Mouse (Mus musculus): ENCODE results near the gene Ap1g2. TPM values are rescaled to one million over a fixed set of nuclear protein-coding genes. Genes with fewer than 3 reads are reported as not detected.

Gene Ap1g2
- total and polyA plus RNA-seq, 3 experiments, result 17.1 to 47.8 (median 21.8) TPM

DNA sequence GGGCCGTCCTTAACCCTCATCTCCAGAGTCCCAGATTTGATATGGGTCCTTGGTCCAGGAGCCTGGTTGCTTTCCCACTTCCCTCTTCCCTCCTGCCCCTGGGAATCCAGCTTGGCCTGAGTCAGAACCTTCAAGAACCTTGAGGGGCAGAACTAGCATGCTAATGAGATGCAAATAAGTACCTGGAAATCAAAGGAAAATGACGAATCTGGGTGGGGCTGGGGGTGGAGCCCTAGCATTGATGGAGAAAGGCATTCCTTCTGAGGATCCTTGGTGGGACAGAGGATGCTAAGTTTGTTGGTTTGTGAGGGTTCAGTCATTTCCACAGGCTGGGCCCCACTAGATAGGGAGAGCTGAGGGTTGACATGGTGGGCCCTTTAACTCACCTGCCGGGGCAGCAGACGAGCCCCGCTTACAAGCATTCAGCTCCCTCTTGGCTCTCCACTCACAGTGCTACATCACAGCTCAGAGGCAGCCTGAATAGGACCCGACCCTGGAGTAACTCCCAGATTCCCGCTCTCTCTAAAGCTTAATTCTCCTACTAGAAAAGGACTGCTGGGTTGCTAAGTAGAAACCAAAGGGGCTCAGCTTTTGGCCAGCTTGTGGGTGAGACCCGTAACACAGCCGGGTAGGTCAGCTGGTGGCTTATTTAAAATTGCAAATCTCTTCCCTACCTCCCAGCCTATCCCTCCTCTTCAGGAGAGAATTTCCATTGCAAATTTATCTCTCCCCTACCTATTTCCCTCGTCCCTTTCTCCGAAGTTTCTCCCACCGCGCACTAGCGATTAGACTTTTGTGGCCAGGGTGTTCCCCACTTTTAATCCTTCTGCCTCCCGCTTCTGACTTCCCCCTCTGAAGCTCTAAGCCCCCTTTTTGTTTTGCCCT is 28.7 kb downstream of the Ap1g2 start:
- Histone ChIP-seq H3K4me1 (ENCODE audit: insufficient read depth, low read depth, low read length) (peaks cover 27% of the 10 kb centered on the region), H3K36me3 (replicated peaks) (no peaks in the 10 kb centered on the region), H3K9me3 (replicated peaks) (no peaks in the 10 kb centered on the region), H3K4me3 (ENCODE audit: low read depth, low read length) (no peak overlapping the region), H3K27me3 (ENCODE audit: insufficient read depth, low read length) (peaks cover 38% of the 10 kb centered on the region)
- no peak for ATAC-seq (ENCODE audit: extremely low read depth, insufficient number of reproducible peaks, low FRiP score, poor library complexity, severe bottlenecking)
- TF ChIP-seq CTCF (IDR thresholded peaks at IDR 0.05; ENCODE audit: low read depth, low read length), result no peak
- TF ChIP-seq GATA1 (IDR thresholded peaks at IDR 0.05; ENCODE audit: borderline replicate concordance, low read length), result no peak
- no peak for TF ChIP-seq TAL1 (conservative IDR thresholded peaks at IDR 0.05; ENCODE audit: low read depth, low read length)
- no peak for TF ChIP-seq POLR2AphosphoS5 (IDR thresholded peaks at IDR 0.05; ENCODE audit: insufficient replicate concordance, low read depth, low read length)
- TF ChIP-seq GATA2 (IDR thresholded peaks at IDR 0.05; ENCODE audit: borderline replicate concordance, low read depth, low read length), result no peak
- DNase-seq (ENCODE audit: low spot score), result no peak

DNA sequence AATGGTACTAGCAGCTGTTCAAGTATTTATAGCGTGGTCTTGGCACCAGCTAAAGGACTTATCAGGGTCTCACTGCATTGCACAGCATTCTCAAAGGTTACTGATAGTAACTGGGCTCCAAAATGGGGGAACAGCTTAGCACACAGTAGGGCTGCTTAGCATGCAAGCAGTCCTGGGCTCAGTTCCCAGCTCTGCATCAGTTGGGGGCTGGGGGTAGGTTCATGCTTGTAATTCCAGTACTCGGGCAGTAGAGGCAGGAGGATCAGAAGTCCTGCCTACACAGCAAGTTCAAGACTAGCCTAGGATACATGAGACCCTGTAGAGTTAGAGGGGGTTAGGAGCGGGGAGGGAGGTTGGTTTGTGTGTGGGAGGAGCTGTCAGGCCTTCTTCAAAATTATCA is 29.4 kb downstream of the Ap1g2 start:
- no peak for TF ChIP-seq GATA1 (IDR thresholded peaks at IDR 0.05; ENCODE audit: borderline replicate concordance, low read length)
- TF ChIP-seq TAL1 (conservative IDR thresholded peaks at IDR 0.05; ENCODE audit: low read depth, low read length), result no peak
- TF ChIP-seq GATA2 (IDR thresholded peaks at IDR 0.05; ENCODE audit: borderline replicate concordance, low read depth, low read length), result no peak
- no peak for TF ChIP-seq POLR2AphosphoS5 (IDR thresholded peaks at IDR 0.05; ENCODE audit: insufficient replicate concordance, low read depth, low read length)
- ATAC-seq (ENCODE audit: extremely low read depth, insufficient number of reproducible peaks, low FRiP score, poor library complexity, severe bottlenecking), result no peak

DNA sequence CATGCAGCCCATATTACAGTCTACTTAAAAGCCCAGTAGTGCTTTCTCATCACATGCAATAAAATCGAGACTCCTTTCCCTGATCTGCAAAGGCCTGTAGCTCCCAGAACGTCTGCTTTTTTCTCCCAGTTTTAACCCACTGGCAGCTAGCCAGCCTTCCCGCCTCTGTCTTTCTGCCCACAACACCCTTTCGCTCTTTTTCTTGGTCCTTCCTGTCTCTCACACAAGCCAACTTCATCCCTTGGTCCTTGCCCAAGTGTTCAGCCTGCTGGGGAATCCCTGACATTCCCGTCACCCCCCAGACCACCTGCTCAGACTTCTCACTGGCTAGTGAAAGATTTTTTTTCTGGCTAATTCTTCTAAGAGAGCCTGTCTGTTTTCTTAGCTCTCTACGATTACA is 30.2 kb downstream of the Ap1g2 start:
- TF ChIP-seq GATA2 (IDR thresholded peaks at IDR 0.05; ENCODE audit: borderline replicate concordance, low read depth, low read length), result no peak
- no peak for TF ChIP-seq POLR2AphosphoS5 (IDR thresholded peaks at IDR 0.05; ENCODE audit: insufficient replicate concordance, low read depth, low read length)
- no peak for TF ChIP-seq CTCF (IDR thresholded peaks at IDR 0.05; ENCODE audit: low read depth, low read length)
- TF ChIP-seq TAL1 (conservative IDR thresholded peaks at IDR 0.05; ENCODE audit: low read depth, low read length), result no peak
- TF ChIP-seq GATA1 (IDR thresholded peaks at IDR 0.05; ENCODE audit: borderline replicate concordance, low read length), result no peak
- ATAC-seq (ENCODE audit: extremely low read depth, insufficient number of reproducible peaks, low FRiP score, poor library complexity, severe bottlenecking) (no peak), DNase-seq (ENCODE audit: low spot score) (no peak)
- no peaks in the 10 kb centered on the region for H3K9me3 ChIP-seq (replicated peaks)
- H3K36me3 ChIP-seq (replicated peaks), result no peaks in the 10 kb centered on the region
- peaks cover 39% of the 10 kb centered on the region for H3K4me1 ChIP-seq (ENCODE audit: insufficient read depth, low read depth, low read length)
- H3K4me3 ChIP-seq (ENCODE audit: low read depth, low read length), result no peak overlapping the region
- peaks cover 38% of the 10 kb centered on the region for H3K27me3 ChIP-seq (ENCODE audit: insufficient read depth, low read length)

More for the DNA sequence above, 29.4 kb downstream of the Ap1g2 start:
- DNase-seq (ENCODE audit: low spot score), result no peak
- Histone ChIP-seq H3K27me3 (ENCODE audit: insufficient read depth, low read length) (peaks cover 38% of the 10 kb centered on the region), H3K9me3 (replicated peaks) (no peaks in the 10 kb centered on the region), H3K4me3 (ENCODE audit: low read depth, low read length) (no peak overlapping the region), H3K36me3 (replicated peaks) (no peaks in the 10 kb centered on the region), H3K4me1 (ENCODE audit: insufficient read depth, low read depth, low read length) (peaks cover 33% of the 10 kb centered on the region)

DNA sequence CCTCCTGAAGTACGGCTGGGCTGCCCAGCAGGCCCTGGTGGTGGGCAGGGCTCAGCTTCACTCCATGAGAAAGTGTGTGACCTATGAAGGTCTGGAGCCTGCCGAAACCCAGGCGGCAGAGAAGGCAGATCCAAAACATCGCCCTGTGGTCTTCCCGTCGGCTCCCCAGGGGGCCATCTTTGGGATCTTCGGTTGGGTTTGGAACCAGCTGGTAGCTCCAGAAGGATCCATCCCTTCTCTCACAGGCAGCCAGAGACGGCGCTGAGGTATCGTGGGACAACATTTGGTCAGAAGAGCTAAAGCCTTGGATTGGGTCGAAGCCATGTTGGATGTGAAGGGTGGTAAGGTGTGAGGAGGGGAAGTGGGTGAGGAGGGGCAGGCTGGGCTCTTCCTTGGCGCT is 32.0 kb downstream of the Ap1g2 start:
- Histone ChIP-seq H3K27me3 (ENCODE audit: insufficient read depth, low read length) (peaks cover 44% of the 10 kb centered on the region), H3K4me3 (ENCODE audit: low read depth, low read length) (no peak overlapping the region), H3K36me3 (replicated peaks) (no peaks in the 10 kb centered on the region), H3K9me3 (replicated peaks) (no peaks in the 10 kb centered on the region), H3K4me1 (ENCODE audit: insufficient read depth, low read depth, low read length) (peaks cover 37% of the 10 kb centered on the region)
- no peak for DNase-seq (ENCODE audit: low spot score)
- TF ChIP-seq GATA1 (IDR thresholded peaks at IDR 0.05; ENCODE audit: borderline replicate concordance, low read length), result no peak
- no peak for TF ChIP-seq GATA2 (IDR thresholded peaks at IDR 0.05; ENCODE audit: borderline replicate concordance, low read depth, low read length)
- no peak for TF ChIP-seq CTCF (IDR thresholded peaks at IDR 0.05; ENCODE audit: low read depth, low read length)
- TF ChIP-seq TAL1 (conservative IDR thresholded peaks at IDR 0.05; ENCODE audit: low read depth, low read length), result no peak
- TF ChIP-seq POLR2AphosphoS5 (IDR thresholded peaks at IDR 0.05; ENCODE audit: insufficient replicate concordance, low read depth, low read length), result no peak
- no peak for ATAC-seq (ENCODE audit: extremely low read depth, insufficient number of reproducible peaks, low FRiP score, poor library complexity, severe bottlenecking)

DNA sequence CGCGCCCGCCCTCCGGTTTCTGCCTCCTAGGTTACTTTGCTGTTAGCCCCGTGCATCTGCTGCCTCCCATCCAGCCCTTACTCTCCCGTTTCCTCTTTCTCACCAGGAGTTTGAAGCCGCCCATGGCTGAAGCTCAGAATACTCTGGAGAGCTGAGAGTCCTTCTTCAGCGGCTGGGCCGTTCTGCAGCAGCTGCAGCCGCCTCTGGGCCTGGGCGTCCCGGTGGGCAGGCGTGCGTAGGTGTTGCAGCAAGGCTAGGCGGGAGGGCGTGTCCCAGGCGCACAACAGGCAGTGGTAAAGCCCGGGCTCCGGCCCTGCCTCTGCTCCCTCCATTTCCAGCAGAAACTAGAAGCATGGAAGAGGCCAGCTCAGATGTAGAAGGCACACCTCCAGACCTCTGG is 34.6 kb downstream of the Ap1g2 start:
- ATAC-seq (ENCODE audit: extremely low read depth, insufficient number of reproducible peaks, low FRiP score, poor library complexity, severe bottlenecking) (no peak), DNase-seq (ENCODE audit: low spot score) (no peak)
- no peak overlapping the region; the same call in 1 of the 2 replicates for H3K4me3 ChIP-seq (ENCODE audit: low read depth, low read length)
- TF ChIP-seq CTCF (IDR thresholded peaks at IDR 0.05; ENCODE audit: low read depth, low read length) (no peak), GATA1 (IDR thresholded peaks at IDR 0.05; ENCODE audit: borderline replicate concordance, low read length) (no peak), GATA2 (IDR thresholded peaks at IDR 0.05; ENCODE audit: borderline replicate concordance, low read depth, low read length) (no peak), POLR2AphosphoS5 (IDR thresholded peaks at IDR 0.05; ENCODE audit: insufficient replicate concordance, low read depth, low read length) (no peak), TAL1 (conservative IDR thresholded peaks at IDR 0.05; ENCODE audit: low read depth, low read length) (no peak)
- H3K9me3 ChIP-seq (replicated peaks), result no peaks in the 10 kb centered on the region
- no peaks in the 10 kb centered on the region for H3K36me3 ChIP-seq (replicated peaks)
- peaks cover 24% of the 10 kb centered on the region for H3K27me3 ChIP-seq (ENCODE audit: insufficient read depth, low read length)
- peaks cover 12% of the 10 kb centered on the region for H3K4me1 ChIP-seq (ENCODE audit: insufficient read depth, low read depth, low read length)

DNA sequence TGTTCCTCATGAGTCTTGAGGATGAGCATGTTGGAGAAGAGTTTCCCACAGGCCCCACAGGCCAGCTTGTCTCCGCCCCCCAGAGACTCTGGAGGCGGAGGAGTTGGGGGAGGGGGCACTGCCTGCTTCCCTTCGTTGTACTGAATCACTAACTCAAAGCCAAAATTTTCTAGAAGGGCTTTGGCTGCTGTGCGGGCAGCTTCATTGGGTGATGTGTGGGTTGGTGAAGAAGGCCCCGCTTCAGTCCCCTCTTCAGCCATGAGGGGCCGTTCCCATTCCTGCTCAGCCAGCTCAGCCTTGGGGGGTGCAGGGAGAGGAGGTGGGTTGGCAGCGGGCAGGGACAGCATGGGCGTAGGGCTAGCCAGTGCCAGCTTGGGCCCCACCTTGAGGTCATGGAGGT is 40.4 kb downstream of the Ap1g2 start:
- ATAC-seq (ENCODE audit: extremely low read depth, insufficient number of reproducible peaks, low FRiP score, poor library complexity, severe bottlenecking), result no peak

More for the DNA sequence above, 40.4 kb downstream of the Ap1g2 start:
- H3K4me1 ChIP-seq (ENCODE audit: insufficient read depth, low read depth, low read length), result peaks cover 29% of the 10 kb centered on the region
- no peak overlapping the region for H3K4me3 ChIP-seq (ENCODE audit: low read depth, low read length)
- H3K9me3 ChIP-seq (replicated peaks), result no peaks in the 10 kb centered on the region
- DNase-seq (ENCODE audit: low spot score), result no peak
- no peaks in the 10 kb centered on the region for H3K36me3 ChIP-seq (replicated peaks)
- peaks cover 20% of the 10 kb centered on the region; the same call in 1 of the 2 replicates for H3K27me3 ChIP-seq (ENCODE audit: insufficient read depth, low read length)
- no peak for TF ChIP-seq TAL1 (conservative IDR thresholded peaks at IDR 0.05; ENCODE audit: low read depth, low read length)

Data from G1E (cell line).